Mouse (Mus musculus) embryonic facial prominence, embryonic 14.5 days (tissue): Measurements from ENCODE around the gene Anapc13. TPM values are rescaled to one million over a fixed set of nuclear protein-coding genes. Genes with fewer than 3 reads are reported as not detected.

Experiments used
- ATAC-seq: fragments of 200-750 bp; cut with Nextera tagmentation; 2 replicates; pipeline ENCODE4 v1.8.0; 2017; ENCODE audit warnings: low read depth, moderate number of reproducible peaks, moderate TSS enrichment
- DNase-seq: peaks from one replicate; pipeline ENCODE4 v3.0.0-alpha.2; 2015; ENCODE audit warnings: low spot score
- H3K27ac ChIP-seq: fragments of 300-500 bp; sonication (generic); replicated peaks from 2 replicates; pipeline ENCODE4 v1.5.1; 2014; ENCODE audit warnings: low read depth, mild to moderate bottlenecking, low read length, moderate library complexity
- H3K27me3 ChIP-seq: fragments of 300-500 bp; sonication (generic); replicated peaks from 2 replicates; pipeline ENCODE4 v1.6.1; 2014; ENCODE audit warnings: low read length; ENCODE audit not compliant: control insufficient read depth, insufficient read depth
- H3K36me3 ChIP-seq: fragments of 300-500 bp; sonication (generic); 2 replicates; pipeline ENCODE4 v1.6.1; 2014; ENCODE audit warnings: low read length, mixed read lengths; ENCODE audit not compliant: control insufficient read depth, insufficient read depth
- H3K4me1 ChIP-seq: fragments of 300-500 bp; sonication (generic); 2 replicates; pipeline ENCODE4 v1.6.1; 2014; ENCODE audit warnings: antibody characterized with exemption, low read length; ENCODE audit not compliant: control insufficient read depth, insufficient read depth
- H3K4me2 ChIP-seq: fragments of 300-500 bp; sonication (generic); 2 replicates; pipeline ENCODE4 v1.6.1; 2014; ENCODE audit warnings: low read depth, mild to moderate bottlenecking, low read length, moderate library complexity, mixed read lengths
- H3K4me3 ChIP-seq: fragments of 300-500 bp; sonication (generic); 2 replicates; pipeline ENCODE4 v1.5.1; 2014; ENCODE audit warnings: low read depth, mild to moderate bottlenecking, low read length
- H3K9ac ChIP-seq: fragments of 300-500 bp; sonication (generic); 2 replicates; pipeline ENCODE4 v1.6.1; 2014; ENCODE audit warnings: low read depth, mild to moderate bottlenecking, low read length, moderate library complexity, mixed read lengths
- H3K9me3 ChIP-seq: fragments of 300-500 bp; sonication (generic); 2 replicates; pipeline ENCODE4 v1.6.1; 2016; ENCODE audit warnings: low read length; ENCODE audit not compliant: control insufficient read depth
- WGBS: fragments of 180-500 bp; shearing (Covaris S2); extraction: QIAGEN DNeasy Blood & Tissue Kit; methylation state at CpG from one replicate; pipeline ENCODE4 v1.1.7; 2014; 5-methylcytosine and 5-hydroxymethylcytosine counted together
- polyA plus RNA-seq: library from polyadenylated mRNA; unstranded; fragments of >200 nt; fragmentation: Nextera tagmentation; extraction: Ambion mirVana; gene quantifications from 2 replicates; pipeline ENCODE4 v1.2.1, GENCODE M21; 2014

Gene Anapc13
- polyA plus RNA-seq, 1 experiment from 2014 or later: 190 TPM

- WGBS: 4% methylated on average over 4 of the region's 4 CpGs
- no peaks in the 10 kb centered on the region for H3K9me3 ChIP-seq
- H3K9ac ChIP-seq: no peak overlapping the region
- no peak overlapping the region for H3K4me3 ChIP-seq
- H3K36me3 ChIP-seq: peaks cover 12% of the 10 kb centered on the region; the same call in 1 of the 2 replicates
- ATAC-seq (no peak), DNase-seq (peak; percentile 78)
- H3K27me3 ChIP-seq: no peaks in the 10 kb centered on the region
- no peak overlapping the region for H3K4me2 ChIP-seq
- H3K4me1 ChIP-seq: peaks cover 12% of the 10 kb centered on the region; the same call in 1 of the 2 replicates
- no peak overlapping the region for H3K27ac ChIP-seq
These were observed 10.5 kb downstream of the Anapc13 start for GRCm38 (mm10) chr9:102636553-102636952.

GRCm38 (mm10) chr9:102637115-102637514 lies 11.0 kb downstream of the Anapc13 start:
- no peak overlapping the region for H3K4me3 ChIP-seq
- ATAC-seq (no peak), DNase-seq (no peak)
- H3K4me2 ChIP-seq: no peak overlapping the region
- no peak overlapping the region for H3K9ac ChIP-seq
- WGBS: 59% methylated on average over 4 of the region's 4 CpGs
- H3K27ac ChIP-seq: no peak overlapping the region
- H3K36me3 ChIP-seq: peaks cover 7% of the 10 kb centered on the region; the same call in 1 of the 2 replicates
- H3K27me3 ChIP-seq: no peaks in the 10 kb centered on the region
- H3K4me1 ChIP-seq: peaks cover 17% of the 10 kb centered on the region
- no peaks in the 10 kb centered on the region for H3K9me3 ChIP-seq

DNA sequence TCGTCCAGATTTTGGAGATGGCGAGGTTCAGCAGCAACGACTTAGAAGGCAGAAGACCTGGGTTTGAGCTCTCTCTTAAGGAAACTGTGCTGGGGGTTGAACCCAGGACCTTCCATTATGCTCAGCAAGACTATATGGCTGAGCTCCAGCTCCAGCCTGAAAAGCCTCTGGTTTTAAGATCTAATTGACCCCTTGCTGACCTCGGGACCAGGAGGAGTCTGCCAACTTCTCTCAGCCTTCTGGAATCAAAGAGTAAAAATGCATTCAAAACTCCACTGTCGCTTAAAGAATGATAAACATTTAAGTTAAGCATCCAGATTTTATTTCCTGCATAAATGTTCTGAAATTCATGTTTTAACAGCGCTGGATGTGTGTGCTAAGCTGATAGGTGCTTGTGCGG lies 12.9 kb downstream of the Anapc13 start:
- H3K27ac ChIP-seq: 0 out of 2 replicates have a peak overlapping the region, but pooled peaks have one; percentile 39
- H3K4me2 ChIP-seq: no peak overlapping the region
- H3K36me3 ChIP-seq: peaks cover 5% of the 10 kb centered on the region; the same call in 1 of the 2 replicates
- H3K27me3 ChIP-seq: no peaks in the 10 kb centered on the region
- H3K9ac ChIP-seq: no peak overlapping the region
- 33% methylated on average over 7 of the region's 7 CpGs for WGBS
- no peak for ATAC-seq
- peaks cover 34% of the 10 kb centered on the region for H3K4me1 ChIP-seq
- no peaks in the 10 kb centered on the region for H3K9me3 ChIP-seq
- no peak overlapping the region for H3K4me3 ChIP-seq
- peak; percentile 81 for DNase-seq

DNA sequence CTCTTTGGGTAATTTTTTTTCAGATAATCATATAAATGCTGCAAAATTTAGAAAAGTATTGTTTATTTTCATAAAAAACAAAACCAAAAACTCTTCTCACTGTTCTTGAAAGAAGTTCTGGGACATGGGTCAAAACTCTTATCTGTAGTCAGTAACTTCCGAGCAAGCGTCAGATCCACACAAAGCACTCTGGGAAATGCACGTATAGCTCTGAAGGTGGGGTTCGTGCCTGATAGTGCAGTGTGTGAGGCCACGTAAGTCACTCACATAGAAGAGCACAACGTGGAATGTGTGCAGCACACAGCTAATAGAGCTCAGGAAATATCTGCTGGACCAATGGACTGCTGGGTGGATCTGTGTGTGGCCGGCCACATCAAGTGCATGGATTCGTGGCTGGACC lies 13.4 kb downstream of the Anapc13 start:
- WGBS: 75% methylated on average over 8 of the region's 8 CpGs
- H3K27ac ChIP-seq: peak overlapping the region; percentile 39; the same call in 1 of the 2 replicates

GRCm38 (mm10) chr9:102641531-102641930 lies 15.4 kb downstream of the Anapc13 start:
- ATAC-seq (no peak), DNase-seq (no peak)
- Histone ChIP-seq H3K9ac (no peak overlapping the region), H3K9me3 (no peaks in the 10 kb centered on the region), H3K4me2 (no peak overlapping the region), H3K36me3 (no peaks in the 10 kb centered on the region), H3K4me1 (peaks cover 57% of the 10 kb centered on the region), H3K27ac (peak overlapping the region; percentile 95; the same call in 1 of the 2 replicates), H3K4me3 (no peak overlapping the region), H3K27me3 (no peaks in the 10 kb centered on the region)
- WGBS: 58% methylated on average over 6 of the region's 6 CpGs

More for the DNA sequence above, 13.4 kb downstream of the Anapc13 start:
- no peak overlapping the region for H3K4me2 ChIP-seq
- 0 out of 2 replicates have a peak, but pooled peaks cover 5% of the 10 kb centered on the region for H3K36me3 ChIP-seq
- H3K4me3 ChIP-seq: no peak overlapping the region
- no peaks in the 10 kb centered on the region for H3K9me3 ChIP-seq
- H3K9ac ChIP-seq: no peak overlapping the region
- no peaks in the 10 kb centered on the region for H3K27me3 ChIP-seq
- DNase-seq (no peak), ATAC-seq (no peak)
- H3K4me1 ChIP-seq: peaks cover 39% of the 10 kb centered on the region

- H3K36me3 ChIP-seq: no peaks in the 10 kb centered on the region
- no peaks in the 10 kb centered on the region for H3K9me3 ChIP-seq
- peak; percentile 89 for DNase-seq
- H3K4me2 ChIP-seq: peak overlapping the region; percentile 43
- no peaks in the 10 kb centered on the region for H3K27me3 ChIP-seq
- H3K4me3 ChIP-seq: no peak overlapping the region
- peak overlapping the region; percentile 95 for H3K27ac ChIP-seq
- ATAC-seq: peak; percentile 42; the same call in 1 of the 2 replicates
- peak overlapping the region; percentile 12; the same call in 1 of the 2 replicates for H3K9ac ChIP-seq
- peaks cover 54% of the 10 kb centered on the region for H3K4me1 ChIP-seq
- WGBS: 12% methylated on average over 8 of the region's 8 CpGs
These were observed 17.0 kb downstream of the Anapc13 start for GRCm38 (mm10) chr9:102643071-102643485.

DNA sequence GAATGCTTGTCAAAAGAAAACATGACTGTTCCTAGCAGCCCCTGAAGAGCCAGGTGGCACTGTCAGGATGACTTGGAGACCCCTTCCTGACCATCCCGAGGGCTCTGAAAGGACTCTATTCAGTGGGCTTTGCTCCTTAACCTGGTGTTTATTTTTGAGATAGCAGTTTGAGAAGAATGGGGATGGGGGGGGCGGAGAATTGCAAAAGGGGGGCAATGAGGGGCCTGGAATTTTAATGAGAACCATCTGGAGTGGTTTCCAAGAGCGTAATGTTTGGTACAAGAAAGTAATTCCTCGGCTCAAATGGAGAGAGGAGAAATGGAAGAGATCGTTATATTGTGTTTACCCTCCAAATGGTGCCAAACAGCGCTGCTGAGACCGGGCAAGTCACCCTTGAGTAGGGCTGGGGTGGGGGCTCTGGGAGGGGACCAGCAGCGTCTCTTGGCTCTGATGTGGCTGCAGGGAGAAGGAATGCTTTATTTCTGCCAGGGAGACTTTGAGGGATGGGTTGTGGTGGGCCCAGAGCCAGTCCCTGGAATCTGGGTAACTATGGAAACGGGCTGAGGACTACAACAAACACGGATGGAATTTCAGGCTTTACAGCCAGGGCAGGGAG lies 17.5 kb downstream of the Anapc13 start:
- Histone ChIP-seq H3K4me2 (peak overlapping the region; percentile 43), H3K9me3 (no peaks in the 10 kb centered on the region), H3K9ac (peak overlapping the region; percentile 38; the same call in 1 of the 2 replicates), H3K36me3 (no peaks in the 10 kb centered on the region), H3K27me3 (no peaks in the 10 kb centered on the region), H3K4me1 (peaks cover 54% of the 10 kb centered on the region), H3K27ac (peak overlapping the region; percentile 95), H3K4me3 (peak overlapping the region; percentile 10)
- ATAC-seq (peak; percentile 94), DNase-seq (peak; percentile 97)
- WGBS: 3% methylated on average over 10 of the region's 10 CpGs

- H3K4me3 ChIP-seq: no peak overlapping the region
- peaks cover 57% of the 10 kb centered on the region for H3K4me1 ChIP-seq
- DNase-seq (peak; percentile 76), ATAC-seq (no peak)
- WGBS: 21% methylated on average over 3 of the region's 3 CpGs
- H3K27ac ChIP-seq: peak overlapping the region; percentile 95
- no peaks in the 10 kb centered on the region for H3K9me3 ChIP-seq
- H3K36me3 ChIP-seq: no peaks in the 10 kb centered on the region
- peak overlapping the region; percentile 1 for H3K4me2 ChIP-seq
- no peaks in the 10 kb centered on the region for H3K27me3 ChIP-seq
- H3K9ac ChIP-seq: no peak overlapping the region
These were observed 19.1 kb downstream of the Anapc13 start for GRCm38 (mm10) chr9:102645119-102645695.
